ENCODE assay signal across 8 mouse cellular contexts in the genomic region with DNA sequence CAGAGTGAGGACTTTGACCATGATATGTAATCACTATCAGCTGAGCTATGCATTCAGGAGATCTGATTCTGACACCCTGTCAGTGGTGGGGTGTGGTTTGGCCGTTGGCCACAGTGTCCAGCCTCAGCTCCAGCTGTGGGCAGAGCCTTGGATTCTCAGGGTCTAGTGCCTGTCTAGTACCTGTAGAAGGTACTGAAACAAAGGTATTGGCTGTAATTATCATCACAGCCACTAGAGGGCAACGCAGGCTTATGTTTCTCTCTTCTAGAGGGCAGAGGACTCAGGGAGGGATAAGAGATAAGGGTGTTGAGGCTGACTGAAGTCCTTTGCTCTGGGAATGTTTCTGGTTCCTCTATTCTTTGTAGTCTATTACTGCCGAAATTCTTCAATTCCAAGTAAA. TPM values are rescaled to one million over a fixed set of nuclear protein-coding genes. Genes with fewer than 3 reads are reported as not detected.
DNase-seq lines count a peak whose midpoint lies in the region; ATAC-seq and TF ChIP-seq lines count a peak whose summit lies in the region.
"Had no signal": no experiment of that assay in that cellular context is flagged by ENCODE, and none has a peak within 500 bp of the region (broad histone marks: within the 10 kb centered on the region; RNA-seq: fewer than 3 reads in every experiment).

No protein-coding gene starts in this region.

- no peak overlapping the region for H3K4me3 ChIP-seq in C2C12 (ENCODE audit: insufficient read depth, poor library complexity, severe bottlenecking)
- H3K4me3 ChIP-seq in G1E (ENCODE audit: low read depth, low read length): no peak overlapping the region
- H3K4me3 ChIP-seq in kidney, embryonic 16.5 days (ENCODE audit: low read length): no peak overlapping the region
- no peak overlapping the region for H3K4me3 ChIP-seq in lung, embryonic 16.5 days (ENCODE audit: low read length)

- H3K79me3 ChIP-seq in C2C12 (ENCODE audit: low read depth): no peaks in the 10 kb centered on the region

- H3K4me2 ChIP-seq in kidney, embryonic 16.5 days (replicated peaks; ENCODE audit: low read depth, low read length): no peak overlapping the region
- no peak overlapping the region for H3K4me2 ChIP-seq in lung, embryonic 16.5 days (ENCODE audit: low read depth, low read length)

- WGBS in kidney, embryonic 16.5 days: 3% methylated on average over 3 of the region's 3 CpGs
- WGBS in lung, embryonic 16.5 days: 2% methylated on average over 3 of the region's 3 CpGs

- TF ChIP-seq CTCF in C2C12 (IDR thresholded peaks at IDR 0.05; ENCODE audit: control insufficient read depth, insufficient read depth, insufficient read length) (peak; percentile 16), G1E (IDR thresholded peaks at IDR 0.05; ENCODE audit: low read depth, low read length) (no peak)

- H3K9me3 ChIP-seq in G1E (replicated peaks): no peaks in the 10 kb centered on the region
- no peaks in the 10 kb centered on the region for H3K9me3 ChIP-seq in kidney, embryonic 16.5 days (ENCODE audit: low read length)
- no peaks in the 10 kb centered on the region for H3K9me3 ChIP-seq in lung, embryonic 16.5 days (ENCODE audit: control insufficient read depth, low read length)

- no peak overlapping the region for H3K9ac ChIP-seq in kidney, embryonic 16.5 days (replicated peaks; ENCODE audit: low read length)
- no peak overlapping the region for H3K9ac ChIP-seq in lung, embryonic 16.5 days (ENCODE audit: low read length)

- no peak overlapping the region for H3K27ac ChIP-seq in kidney, embryonic 16.5 days (ENCODE audit: low read length)
- peak overlapping the region; percentile 49; the same call in 1 of the 2 replicates for H3K27ac ChIP-seq in lung, embryonic 16.5 days (ENCODE audit: low read length)

- no peaks in the 10 kb centered on the region for H3K79me2 ChIP-seq in C2C12 (ENCODE audit: control insufficient read depth, insufficient read depth)

- H3K36me3 ChIP-seq in C2C12 (ENCODE audit: control insufficient read depth, insufficient read depth) (no peaks in the 10 kb centered on the region), G1E (replicated peaks) (no peaks in the 10 kb centered on the region)
- H3K36me3 ChIP-seq in kidney, embryonic 16.5 days (ENCODE audit: insufficient read depth, low read length): no peaks in the 10 kb centered on the region
- H3K36me3 ChIP-seq in lung, embryonic 16.5 days (ENCODE audit: control insufficient read depth, insufficient read depth, low read length): no peaks in the 10 kb centered on the region

- peaks cover 46% of the 10 kb centered on the region for H3K27me3 ChIP-seq in C2C12 (ENCODE audit: control insufficient read depth, insufficient read depth, insufficient read length)
- H3K27me3 ChIP-seq in G1E (ENCODE audit: insufficient read depth, low read length): peaks cover 2% of the 10 kb centered on the region; the same call in 1 of the 2 replicates
- H3K27me3 ChIP-seq in kidney, embryonic 16.5 days (ENCODE audit: insufficient read depth, low read length): peaks cover 28% of the 10 kb centered on the region
- peaks cover 9% of the 10 kb centered on the region for H3K27me3 ChIP-seq in lung, embryonic 16.5 days (ENCODE audit: control insufficient read depth, insufficient read depth, low read depth, low read length)

- no peaks in the 10 kb centered on the region for H3K4me1 ChIP-seq in G1E (ENCODE audit: insufficient read depth, low read depth, low read length)
- no peaks in the 10 kb centered on the region for H3K4me1 ChIP-seq in kidney, embryonic 16.5 days (ENCODE audit: insufficient read depth, low read length)
- H3K4me1 ChIP-seq in lung, embryonic 16.5 days (replicated peaks; ENCODE audit: control insufficient read depth, insufficient read depth, low read length): peaks cover 10% of the 10 kb centered on the region

- no peak overlapping the region for H3ac ChIP-seq in C2C12 (ENCODE audit: control insufficient read depth, insufficient read length, low read depth)

- no peak for ATAC-seq in G1E (ENCODE audit: extremely low read depth, insufficient number of reproducible peaks, low FRiP score, poor library complexity, severe bottlenecking)
- ATAC-seq in granulocyte monocyte progenitor cell, adult 5-6 weeks (replicated peaks; ENCODE audit: poor library complexity, severe bottlenecking): peak; percentile 53; the same call in 1 of the 2 replicates
- ATAC-seq in kidney, embryonic 16.5 days (ENCODE audit: low FRiP score, low TSS enrichment): peak; percentile 46; the same call in 1 of the 2 replicates
- ATAC-seq in lung, embryonic 16.5 days (ENCODE audit: low read depth): no peak

- peak; percentile 37 for DNase-seq in G1E (ENCODE audit: low spot score)
- DNase-seq in cerebellum, postnatal 10 days: peak; percentile 85 to 90
- peak; percentile 95 for DNase-seq in retina, embryonic 14.5 days (ENCODE audit: low spot score)

TF ChIP-seq in C2C12, 6 proteins besides CTCF, POLR2A, EP300 and RAD21:
- no peak for TF ChIP-seq MYOD1 (IDR thresholded peaks at IDR 0.05; ENCODE audit: control insufficient read depth, insufficient read length, low read depth)
- TF ChIP-seq MAX (IDR thresholded peaks at IDR 0.05): no peak
- no peak for TF ChIP-seq MYOG (IDR thresholded peaks at IDR 0.05; ENCODE audit: control insufficient read depth, extremely low read depth, insufficient read length)
- TF ChIP-seq USF1 (IDR thresholded peaks at IDR 0.05; ENCODE audit: low read depth): no peak
- TF ChIP-seq CEBPB (IDR thresholded peaks at IDR 0.05; ENCODE audit: low read depth): no peak
- TF ChIP-seq FOSL1 (IDR thresholded peaks at IDR 0.05; ENCODE audit: insufficient read depth, low read length, poor library complexity, severe bottlenecking): no peak

RNA-seq across cellular contexts. Expression of gene 4931429L15Rik, which starts 34.2 kb away (rescaled TPM):
- polyA plus RNA-seq in C2C12 (2012; fragmentation: generic; extraction: Trizol): not detected
- total RNA-seq in G1E (2014; fragmentation: Nextera tagmentation): not detected in 2 replicates
- total RNA-seq in G1E (2017): not detected in 2 replicates
- polyA plus RNA-seq in G1E (2012): not detected in 2 replicates
- not detected in 2 replicates for total RNA-seq in granulocyte monocyte progenitor cell, adult 5-6 weeks (2014; fragmentation: Nextera tagmentation)
- total RNA-seq in granulocyte monocyte progenitor cell, adult 5-6 weeks (2017): not detected in 2 replicates
- polyA plus RNA-seq in kidney, embryonic 16.5 days (2015; fragmentation: Nextera tagmentation; extraction: Ambion mirVana): not detected in 2 replicates
- polyA plus RNA-seq in lung, embryonic 16.5 days (2015; fragmentation: Nextera tagmentation; extraction: Ambion mirVana): not detected in 2 replicates
- polyA plus RNA-seq: stomach, embryonic 14.5 days had no signal

Comparison
In these comparisons a context has a peak if more than half of its experiments do, and no peak if none do; other contexts are left out.
1. ATAC-seq: peak in granulocyte monocyte progenitor cell, adult 5-6 weeks (single experiment) and kidney, embryonic 16.5 days (single experiment); none in G1E (single experiment) and lung, embryonic 16.5 days (single experiment).
2. DNase-seq: peak in every context shown above with its lines; median percentile 95 in retina, embryonic 14.5 days; 88 in cerebellum, postnatal 10 days; 37 in G1E.